Mouse (Mus musculus) thymus, postnatal 0 days (tissue): ENCODE results near the gene Acsbg1. TPM values are rescaled to one million over a fixed set of nuclear protein-coding genes. Genes with fewer than 3 reads are reported as not detected.

Experiments used
- microRNA-seq: library from miRNA; unstranded; fragments of <30 nt; microRNA quantifications from one replicate; pipeline ENCODE4, GENCODE M21; 2016; ENCODE audit warnings: borderline number of aligned reads
- polyA plus RNA-seq: library from polyadenylated mRNA; unstranded; fragments of >200 nt; fragmentation: Nextera tagmentation; extraction: Ambion mirVana; gene quantifications from 2 replicates; pipeline ENCODE4 v1.2.1, GENCODE M21; 2015

The Acsbg1 gene
- polyA plus RNA-seq, 1 experiment from 2014 or later = 1.6 TPM

Small RNAs within 50 kb of the gene (microRNA-seq; reads per million reads assigned to microRNA genes)
- gene Mir5710 = not detected

Other genes starting within 250 kb of the Acsbg1 start
- gene Dmxl2, start 160.2 kb downstream of the Acsbg1 start, polyA plus RNA-seq = 1.0 and 1.1 TPM in 2 replicates
- gene Sh2d7, start 122.9 kb downstream of the Acsbg1 start, polyA plus RNA-seq = 0.09 and 0.13 TPM in 2 replicates
- gene Cib2, start 101.7 kb downstream of the Acsbg1 start, polyA plus RNA-seq = 1.5 and 1.8 TPM in 2 replicates
- gene Idh3a, start 75.5 kb downstream of the Acsbg1 start, polyA plus RNA-seq = 145 and 149 TPM in 2 replicates
- 2.9 and 3.1 TPM in 2 replicates for gene Dnaja4, start 37.0 kb upstream of the Acsbg1 start, polyA plus RNA-seq
- 154 and 174 TPM in 2 replicates for gene Wdr61, start 72.6 kb upstream of the Acsbg1 start, polyA plus RNA-seq
- 7.8 and 8.1 TPM in 2 replicates for gene Crabp1, start 102.9 kb upstream of the Acsbg1 start, polyA plus RNA-seq
- gene Ireb2, start 201.9 kb upstream of the Acsbg1 start, polyA plus RNA-seq = 20.7 and 20.8 TPM in 2 replicates